Mouse (Mus musculus): ENCODE measurements around the gene Elk3. TPM values are rescaled to one million over a fixed set of nuclear protein-coding genes. Genes with fewer than 3 reads are reported as not detected.

The Elk3 gene
- polyA plus RNA-seq, 1 experiment from 2014 or later, result 14.2 TPM

- Histone ChIP-seq H3K4me1 (replicated peaks; ENCODE audit: control insufficient read depth, insufficient read depth, low read length) (no peaks in the 10 kb centered on the region), H3K27me3 (replicated peaks; ENCODE audit: control insufficient read depth, insufficient read depth, low read length) (no peaks in the 10 kb centered on the region), H3K4me3 (ENCODE audit: low read depth, low read length) (no peak overlapping the region), H3K9me3 (ENCODE audit: control insufficient read depth) (no peaks in the 10 kb centered on the region), H3K27ac (ENCODE audit: low read depth, low read length) (no peak overlapping the region), H3K36me3 (ENCODE audit: control insufficient read depth, insufficient read depth) (no peaks in the 10 kb centered on the region), H3K9ac (ENCODE audit: low read depth, low read length) (no peak overlapping the region), H3K4me2 (replicated peaks; ENCODE audit: low read depth) (no peak overlapping the region)
- WGBS, result 74% methylated on average over 7 of the region's 7 CpGs
- no peak for TF ChIP-seq CTCF (IDR thresholded peaks at IDR 0.05; ENCODE audit: low read depth)
- no peak for ATAC-seq
Measured at GRCm38 (mm10) chr10:93271831-93272230, 39.1 kb downstream of the Elk3 start.

- no peak for ATAC-seq
- TF ChIP-seq CTCF (IDR thresholded peaks at IDR 0.05; ENCODE audit: low read depth), result no peak
Measured at GRCm38 (mm10) chr10:93270889-93271460, 40.0 kb downstream of the Elk3 start.

GRCm38 (mm10) chr10:93269744-93270143, 41.2 kb downstream of the Elk3 start:
- Histone ChIP-seq H3K9ac (ENCODE audit: low read depth, low read length) (no peak overlapping the region), H3K4me3 (ENCODE audit: low read depth, low read length) (no peak overlapping the region), H3K4me1 (replicated peaks; ENCODE audit: control insufficient read depth, insufficient read depth, low read length) (no peaks in the 10 kb centered on the region), H3K27me3 (replicated peaks; ENCODE audit: control insufficient read depth, insufficient read depth, low read length) (no peaks in the 10 kb centered on the region), H3K36me3 (ENCODE audit: control insufficient read depth, insufficient read depth) (peaks cover 6% of the 10 kb centered on the region; the same call in 1 of the 2 replicates), H3K27ac (ENCODE audit: low read depth, low read length) (no peak overlapping the region), H3K4me2 (replicated peaks; ENCODE audit: low read depth) (no peak overlapping the region), H3K9me3 (ENCODE audit: control insufficient read depth) (no peaks in the 10 kb centered on the region)
- 52% methylated on average over 4 of the region's 4 CpGs for WGBS
- ATAC-seq, result no peak
- no peak for TF ChIP-seq CTCF (IDR thresholded peaks at IDR 0.05; ENCODE audit: low read depth)

More at GRCm38 (mm10) chr10:93270889-93271460, 40.0 kb downstream of the Elk3 start:
- Histone ChIP-seq H3K9me3 (ENCODE audit: control insufficient read depth) (no peaks in the 10 kb centered on the region), H3K36me3 (ENCODE audit: control insufficient read depth, insufficient read depth) (no peaks in the 10 kb centered on the region), H3K4me2 (replicated peaks; ENCODE audit: low read depth) (no peak overlapping the region), H3K4me3 (ENCODE audit: low read depth, low read length) (no peak overlapping the region), H3K4me1 (replicated peaks; ENCODE audit: control insufficient read depth, insufficient read depth, low read length) (no peaks in the 10 kb centered on the region), H3K27ac (ENCODE audit: low read depth, low read length) (no peak overlapping the region), H3K9ac (ENCODE audit: low read depth, low read length) (no peak overlapping the region), H3K27me3 (replicated peaks; ENCODE audit: control insufficient read depth, insufficient read depth, low read length) (no peaks in the 10 kb centered on the region)
- 91% methylated on average over 6 of the region's 6 CpGs for WGBS

GRCm38 (mm10) chr10:93268339-93268738, 42.6 kb downstream of the Elk3 start:
- Histone ChIP-seq H3K4me2 (replicated peaks; ENCODE audit: low read depth) (no peak overlapping the region), H3K4me3 (ENCODE audit: low read depth, low read length) (no peak overlapping the region), H3K36me3 (ENCODE audit: control insufficient read depth, insufficient read depth) (peaks cover 6% of the 10 kb centered on the region; the same call in 1 of the 2 replicates), H3K27ac (ENCODE audit: low read depth, low read length) (no peak overlapping the region), H3K4me1 (replicated peaks; ENCODE audit: control insufficient read depth, insufficient read depth, low read length) (no peaks in the 10 kb centered on the region), H3K27me3 (replicated peaks; ENCODE audit: control insufficient read depth, insufficient read depth, low read length) (no peaks in the 10 kb centered on the region), H3K9me3 (ENCODE audit: control insufficient read depth) (no peaks in the 10 kb centered on the region), H3K9ac (ENCODE audit: low read depth, low read length) (no peak overlapping the region)
- 87% methylated on average over 3 of the region's 3 CpGs for WGBS
- ATAC-seq, result no peak
- TF ChIP-seq CTCF (IDR thresholded peaks at IDR 0.05; ENCODE audit: low read depth), result no peak

GRCm38 (mm10) chr10:93267509-93267908, 43.4 kb downstream of the Elk3 start:
- Histone ChIP-seq H3K27ac (ENCODE audit: low read depth, low read length) (no peak overlapping the region), H3K4me3 (ENCODE audit: low read depth, low read length) (no peak overlapping the region), H3K36me3 (ENCODE audit: control insufficient read depth, insufficient read depth) (peaks cover 6% of the 10 kb centered on the region; the same call in 1 of the 2 replicates), H3K9ac (ENCODE audit: low read depth, low read length) (no peak overlapping the region), H3K4me2 (replicated peaks; ENCODE audit: low read depth) (no peak overlapping the region), H3K9me3 (ENCODE audit: control insufficient read depth) (no peaks in the 10 kb centered on the region), H3K27me3 (replicated peaks; ENCODE audit: control insufficient read depth, insufficient read depth, low read length) (no peaks in the 10 kb centered on the region), H3K4me1 (replicated peaks; ENCODE audit: control insufficient read depth, insufficient read depth, low read length) (peaks cover under 1% of the 10 kb centered on the region; the same call in 1 of the 2 replicates)
- no peak for ATAC-seq
- TF ChIP-seq CTCF (IDR thresholded peaks at IDR 0.05; ENCODE audit: low read depth), result no peak
- 91% methylated on average over 5 of the region's 5 CpGs for WGBS

GRCm38 (mm10) chr10:93266521-93266920, 44.4 kb downstream of the Elk3 start:
- no peak for TF ChIP-seq CTCF (IDR thresholded peaks at IDR 0.05; ENCODE audit: low read depth)
- H3K4me2 ChIP-seq (replicated peaks; ENCODE audit: low read depth), result no peak overlapping the region
- no peak overlapping the region for H3K4me3 ChIP-seq (ENCODE audit: low read depth, low read length)
- WGBS, result 92% methylated on average over 7 of the region's 7 CpGs
- H3K9ac ChIP-seq (ENCODE audit: low read depth, low read length), result no peak overlapping the region
- H3K9me3 ChIP-seq (ENCODE audit: control insufficient read depth), result no peaks in the 10 kb centered on the region
- no peak for ATAC-seq
- H3K4me1 ChIP-seq (replicated peaks; ENCODE audit: control insufficient read depth, insufficient read depth, low read length), result peaks cover 6% of the 10 kb centered on the region; the same call in 1 of the 2 replicates
- no peaks in the 10 kb centered on the region for H3K27me3 ChIP-seq (replicated peaks; ENCODE audit: control insufficient read depth, insufficient read depth, low read length)
- peaks cover 6% of the 10 kb centered on the region; the same call in 1 of the 2 replicates for H3K36me3 ChIP-seq (ENCODE audit: control insufficient read depth, insufficient read depth)
- no peak overlapping the region for H3K27ac ChIP-seq (ENCODE audit: low read depth, low read length)
